Mouse (Mus musculus) brain, embryonic 14.5 days (tissue): ENCODE data around the gene AU040320.

Experiments
- CTCF ChIP-seq: fragments of 200-500 bp; IDR thresholded peaks from 2 replicates; pipeline ENCODE4 v1.5.1; 2012; ENCODE audit warnings: inconsistent platforms, mild to moderate bottlenecking, moderate library complexity, borderline replicate concordance; ENCODE audit not compliant: insufficient read depth, insufficient read length; ENCODE audit errors: extremely low read depth
- POLR2A ChIP-seq: fragments of 200-500 bp; IDR thresholded peaks from 2 replicates; pipeline ENCODE4 v1.6.1; 2012; ENCODE audit warnings: mild to moderate bottlenecking, inconsistent platforms, borderline replicate concordance; ENCODE audit not compliant: poor library complexity, insufficient read depth, insufficient read length, severe bottlenecking; ENCODE audit errors: extremely low read depth

- no peak for TF ChIP-seq CTCF
- no peak for TF ChIP-seq POLR2A
These were observed 19.2 kb upstream of the AU040320 start for GRCm38 (mm10) chr4:126734001-126734603.
